Mouse (Mus musculus): ENCODE results near the gene 4930558K02Rik.

- TF ChIP-seq CTCF (IDR thresholded peaks at IDR 0.05; ENCODE audit: borderline replicate concordance, extremely low read depth, insufficient read depth, insufficient read length) = no peak
- no peak for TF ChIP-seq POLR2A (IDR thresholded peaks at IDR 0.05; ENCODE audit: borderline replicate concordance, extremely low read depth, insufficient read depth, insufficient read length, poor library complexity, severe bottlenecking)
Observed at GRCm38 (mm10) chr1:161900129-161900528, 79.3 kb downstream of the 4930558K02Rik start.

All from brain, embryonic 14.5 days (tissue).